Mouse (Mus musculus) large intestine, adult 2 months (tissue): ENCODE measurements around the gene Trex1. TPM values are rescaled to one million over a fixed set of nuclear protein-coding genes. Genes with fewer than 3 reads are reported as not detected.

Experiments
- DNase-seq: peaks from one replicate; pipeline ENCODE4 v3.0.0-alpha.2; 2012; ENCODE audit warnings: low read depth, low spot score
- WGBS: fragments of 180-500 bp; shearing (Covaris S2); methylation state at CpG from one replicate; pipeline ENCODE4 v1.1.7; 2018; 5-methylcytosine and 5-hydroxymethylcytosine counted together
- polyA plus RNA-seq: library from polyadenylated mRNA; depleted of rRNA; stranded (reverse); fragments of >200 nt; gene quantifications from 2 replicates; pipeline ENCODE4 v1.2.3, GENCODE M21; 2012; rRNA removed

Gene Trex1
- polyA plus RNA-seq, 1 experiment, result 65.2 TPM

DNA sequence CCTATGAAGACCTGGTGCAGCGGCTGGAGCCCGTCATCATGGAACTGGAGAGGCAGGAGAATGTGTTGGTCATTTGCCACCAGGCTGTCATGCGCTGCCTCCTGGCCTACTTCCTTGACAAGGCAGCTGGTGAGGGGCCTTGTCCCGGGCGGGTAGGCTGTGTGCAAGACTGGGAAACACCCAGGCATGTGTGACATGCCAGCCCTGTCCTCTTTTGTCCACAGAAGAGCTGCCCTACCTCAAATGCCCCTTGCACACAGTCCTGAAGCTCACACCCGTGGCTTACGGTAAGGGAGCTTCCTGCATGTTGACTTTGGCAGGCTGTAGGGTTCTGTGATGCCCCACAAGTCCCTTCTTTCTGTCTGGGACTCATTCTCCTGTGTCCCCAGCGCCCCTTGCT, 32.0 kb downstream of the Trex1 start:
- 27% methylated on average over 8 of the region's 8 CpGs for WGBS
- no peak for DNase-seq

DNA sequence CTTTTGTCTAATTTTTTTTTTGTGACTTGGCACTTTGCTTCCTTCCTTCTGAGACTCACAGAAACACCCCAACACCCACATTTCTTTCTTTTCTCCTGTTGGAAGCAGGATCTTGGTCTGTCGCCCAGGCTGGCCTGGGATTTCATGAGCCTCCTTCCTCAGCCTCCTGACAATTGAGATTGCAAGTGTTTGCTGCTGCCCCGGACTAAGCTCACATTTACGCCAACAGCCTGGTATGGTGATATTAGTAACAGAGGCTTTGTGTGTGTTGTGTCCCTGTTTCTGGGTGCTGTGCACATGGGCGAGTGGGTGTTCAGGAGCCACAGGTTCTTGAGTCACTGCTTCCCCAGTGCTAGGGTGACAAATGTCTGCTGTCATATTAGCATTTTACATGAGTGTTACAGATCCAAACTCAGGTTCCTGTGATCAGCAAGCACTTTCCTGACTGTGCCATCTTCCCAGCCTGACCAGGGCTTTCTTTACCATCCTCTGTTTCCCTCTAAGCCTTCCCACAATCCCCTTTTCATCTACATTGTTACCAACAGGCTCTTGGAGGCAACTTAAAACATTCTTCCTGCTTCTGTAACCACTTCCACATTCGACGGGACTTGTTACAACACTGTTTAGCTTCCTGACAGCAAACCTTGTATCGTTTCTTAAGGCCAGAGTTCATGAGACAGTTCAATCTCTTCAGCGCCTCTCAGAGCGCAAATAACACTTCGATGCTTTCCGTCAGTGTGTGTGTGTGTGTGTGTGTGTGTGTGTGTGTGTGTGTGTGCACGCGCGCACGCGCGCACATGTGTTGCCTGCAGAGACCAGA, 36.5 kb downstream of the Trex1 start:
- no peak for DNase-seq
- WGBS, result 74% methylated on average over 17 of the region's 17 CpGs

DNA sequence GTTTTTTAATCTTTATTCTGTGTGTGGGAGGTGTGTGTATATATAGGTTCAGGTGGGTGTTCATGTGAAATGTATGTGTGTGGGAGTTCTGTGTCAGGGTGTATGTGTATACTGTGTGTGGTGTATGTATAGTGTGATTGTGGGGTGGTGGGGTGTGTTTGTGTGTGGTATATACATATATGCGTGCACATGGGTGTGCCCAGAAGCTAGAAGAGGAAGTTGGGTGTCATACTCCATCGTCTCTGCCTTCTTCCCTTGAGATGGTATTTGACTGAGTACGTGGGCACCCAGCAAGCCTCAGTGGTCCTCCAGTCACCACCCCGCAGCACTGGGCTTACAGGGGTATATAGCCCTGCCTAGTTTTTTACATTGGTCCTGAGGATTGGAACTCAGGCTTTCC, 38.1 kb downstream of the Trex1 start:
- no peak for DNase-seq
- 58% methylated on average over 4 of the region's 4 CpGs for WGBS

DNA sequence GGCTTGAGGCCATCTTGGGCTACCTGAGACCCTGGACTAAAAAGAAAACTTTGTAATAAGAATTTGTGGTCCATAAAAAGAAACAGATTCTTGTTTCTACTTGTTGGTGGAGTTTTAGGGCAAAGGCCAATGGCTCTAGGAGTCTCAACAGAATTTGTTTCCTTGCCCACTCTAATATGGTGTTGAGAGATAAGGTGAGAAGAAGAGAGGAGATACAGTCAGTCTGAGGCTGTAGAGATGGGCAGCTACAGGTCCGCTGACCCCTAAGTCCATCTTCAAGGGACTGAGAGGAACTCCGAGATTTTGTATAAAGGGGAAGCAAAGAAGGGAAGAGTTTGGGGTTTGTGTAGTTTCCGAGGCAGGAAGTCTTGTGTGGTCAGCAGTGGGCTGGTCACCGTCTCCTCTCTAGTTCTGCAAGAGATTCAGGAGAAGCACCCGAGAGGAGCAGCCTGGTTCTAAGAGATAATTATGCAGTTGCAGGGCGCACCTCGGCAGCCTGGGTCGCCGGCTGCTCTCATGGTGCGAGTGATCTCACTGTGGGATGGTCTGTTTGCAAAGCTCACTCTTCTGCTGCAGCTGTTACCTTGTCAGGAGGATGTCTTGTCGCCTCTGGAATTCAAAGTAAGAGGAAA, 42.4 kb downstream of the Trex1 start:
- 72% methylated on average over 11 of the region's 11 CpGs for WGBS
- no peak for DNase-seq

DNA sequence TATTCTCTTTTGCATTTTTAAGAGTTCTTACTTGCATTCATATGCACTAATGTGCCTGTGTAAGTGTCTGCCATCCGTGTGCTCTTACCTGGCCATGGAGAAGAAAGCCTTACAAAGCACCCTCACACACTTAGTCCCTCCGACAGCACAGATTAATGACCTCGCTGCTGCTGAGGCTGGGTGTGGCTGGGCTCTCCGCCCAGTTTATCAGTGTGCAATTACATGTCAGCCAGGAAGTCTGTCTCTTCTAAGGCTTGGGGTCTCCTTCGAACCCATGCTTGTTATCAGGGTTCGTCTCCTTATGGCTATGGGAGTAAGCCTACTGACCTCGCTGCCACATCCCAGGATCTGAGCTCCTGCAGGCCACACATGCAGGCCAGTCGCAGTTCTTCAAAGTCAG, 44.1 kb downstream of the Trex1 start:
- WGBS, result 31% methylated on average over 8 of the region's 8 CpGs
- DNase-seq, result no peak

DNA sequence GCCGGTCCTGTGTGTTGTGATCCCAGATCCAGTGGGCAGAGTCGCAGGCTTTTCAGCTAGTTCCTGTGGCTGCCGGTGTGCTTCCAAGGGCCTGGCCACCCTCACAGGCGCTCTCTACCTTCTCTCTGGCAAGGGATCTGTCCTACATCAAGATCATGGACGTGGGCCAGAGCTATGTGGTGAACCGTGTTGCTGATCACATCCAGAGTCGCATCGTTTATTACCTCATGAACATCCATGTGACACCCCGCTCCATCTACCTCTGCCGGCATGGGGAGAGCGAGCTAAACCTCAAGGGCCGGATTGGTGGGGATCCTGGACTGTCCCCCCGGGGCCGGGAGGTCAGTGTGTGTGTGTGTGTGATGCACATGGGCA, 49.2 kb downstream of the Trex1 start:
- DNase-seq, result no peak
- 78% methylated on average over 14 of the region's 14 CpGs for WGBS

DNA sequence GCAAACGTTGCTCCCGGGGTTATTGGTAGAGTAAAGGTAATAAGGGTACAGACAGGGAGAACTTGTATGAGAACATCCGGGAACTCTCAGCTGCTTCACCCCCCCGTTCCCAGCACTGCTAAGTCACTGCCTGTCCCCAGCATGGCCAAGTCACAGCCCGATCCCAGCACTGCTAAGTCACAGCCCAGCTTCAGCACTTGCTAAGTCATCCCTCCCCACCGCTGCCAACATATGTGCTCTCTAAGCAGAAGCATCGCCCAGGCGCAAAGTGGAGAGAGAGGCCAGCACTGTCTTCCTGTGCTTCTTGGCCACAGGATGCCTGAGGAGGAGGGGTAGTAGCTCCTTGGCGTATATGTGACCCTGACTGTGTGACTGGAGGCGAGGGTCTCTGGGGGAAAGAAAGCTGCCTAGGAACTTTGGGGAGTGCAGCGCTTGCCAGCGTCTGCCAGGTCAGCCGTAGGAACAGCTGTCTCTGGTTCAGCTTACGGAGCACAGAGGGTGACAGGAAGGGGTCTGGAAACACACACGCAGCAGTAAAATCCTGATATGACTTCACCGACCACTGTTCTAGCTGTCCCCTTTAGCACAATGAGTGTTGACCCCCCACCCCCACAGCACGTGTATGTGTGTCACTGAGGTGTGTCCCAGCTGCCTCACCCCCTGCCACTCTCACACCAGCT, 49.8 kb downstream of the Trex1 start:
- DNase-seq, result no peak
- 49% methylated on average over 17 of the region's 17 CpGs for WGBS

DNA sequence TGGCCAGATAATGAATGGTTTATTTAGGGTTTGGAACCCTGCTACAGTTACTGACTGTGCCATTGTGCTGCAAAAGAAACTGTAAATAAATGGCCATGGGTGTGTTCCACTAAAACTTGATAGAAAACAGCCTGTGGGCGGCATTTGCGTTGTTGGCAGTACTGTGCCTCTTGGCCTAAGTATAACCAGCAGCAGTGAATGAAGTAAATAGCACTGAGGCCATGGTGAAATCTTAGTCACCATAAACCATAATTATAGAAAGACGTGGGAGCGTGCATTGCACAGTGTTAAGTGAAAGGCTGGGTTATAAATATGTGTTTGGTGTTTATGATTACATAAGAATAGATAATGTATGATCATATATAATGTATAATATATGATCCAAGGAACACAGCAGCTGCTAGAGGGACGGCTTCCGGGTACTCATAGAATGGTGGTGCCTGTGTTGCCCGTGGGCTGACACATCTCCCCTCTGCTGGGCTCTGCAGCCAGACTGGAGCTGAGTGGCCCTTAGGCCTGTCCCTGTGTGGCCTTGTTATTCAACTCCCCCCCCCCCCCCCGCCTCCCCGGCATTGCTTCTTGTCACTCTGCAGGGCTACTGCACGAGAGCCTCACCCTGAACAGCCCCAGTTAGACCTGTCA, 50.4 kb downstream of the Trex1 start:
- 35% methylated on average over 10 of the region's 10 CpGs for whole genome bisulfite sequencing
- DNase-seq, result no peak

DNA sequence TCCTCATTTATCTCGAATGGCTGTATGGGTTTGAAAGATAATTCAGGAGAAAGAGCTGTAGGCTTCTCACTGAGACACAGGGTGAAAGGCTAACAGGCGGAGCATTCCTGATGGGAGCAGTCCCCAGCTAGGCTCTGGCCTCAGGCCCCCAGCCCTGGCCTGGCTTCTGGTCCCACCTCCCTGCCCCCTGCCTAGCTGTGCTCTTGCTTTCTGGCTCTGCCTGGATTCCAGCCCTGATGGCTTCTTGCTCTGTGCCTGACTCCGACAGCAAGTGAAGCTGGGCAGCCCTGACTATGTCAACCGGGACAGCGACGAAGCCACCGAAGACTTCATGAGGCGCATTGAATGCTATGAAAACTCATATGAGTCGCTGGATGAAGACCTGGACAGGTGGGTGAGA, 51.5 kb downstream of the Trex1 start:
- no peak for DNase-seq
- WGBS, result 93% methylated on average over 9 of the region's 9 CpGs

Other genes with a start within 250 kb of the Trex1 start
- 0.79 and 0.95 TPM in 2 replicates for gene Celsr3, start 233.4 kb downstream of the Trex1 start, polyA plus RNA-seq
- gene Slc26a6, start 206.5 kb downstream of the Trex1 start, polyA plus RNA-seq, result 598 and 654 TPM in 2 replicates
- gene Tmem89, start 145.1 kb downstream of the Trex1 start, polyA plus RNA-seq, result 6.7 and 9.8 TPM in 2 replicates
- gene Uqcrc1, start 123.1 kb downstream of the Trex1 start, polyA plus RNA-seq, result 866 and 953 TPM in 2 replicates
- 1.0 and 1.3 TPM in 2 replicates for gene Col7a1, start 106.1 kb downstream of the Trex1 start, polyA plus RNA-seq
- 0.09 and 0.25 TPM in 2 replicates for gene Ucn2, start 73.7 kb downstream of the Trex1 start, polyA plus RNA-seq
- gene Pfkfb4, start 68.0 kb downstream of the Trex1 start, polyA plus RNA-seq, result 68.2 and 119 TPM in 2 replicates
- 334 and 413 TPM in 2 replicates for gene Shisa5, start 21.2 kb downstream of the Trex1 start, polyA plus RNA-seq
- 11.7 and 13.7 TPM in 2 replicates for gene Atrip, start 14.4 kb upstream of the Trex1 start, polyA plus RNA-seq
- 11.3 and 12.1 TPM in 2 replicates for gene Ccdc51, start 22.8 kb upstream of the Trex1 start, polyA plus RNA-seq
- 48.8 and 51.7 TPM in 2 replicates for gene Tma7, start 22.9 kb upstream of the Trex1 start, polyA plus RNA-seq
- gene Plxnb1, start 35.7 kb upstream of the Trex1 start, polyA plus RNA-seq, result 2.5 and 3.4 TPM in 2 replicates
- gene Fbxw21, start 102.3 kb upstream of the Trex1 start, polyA plus RNA-seq, result not detected in 2 replicates
- gene Fbxw13, start 136.2 kb upstream of the Trex1 start, polyA plus RNA-seq, result not detected in 2 replicates
- not detected in 2 replicates for gene Fbxw20, start 175.0 kb upstream of the Trex1 start, polyA plus RNA-seq
- gene Fbxw14, start 227.9 kb upstream of the Trex1 start, polyA plus RNA-seq, result not detected in 2 replicates